Mouse (Mus musculus) midbrain, embryonic 10.5 days (tissue): Measurements from ENCODE around the gene Thoc2. TPM values are rescaled to one million over a fixed set of nuclear protein-coding genes. Genes with fewer than 3 reads are reported as not detected.

Experiments used
- DNase-seq: peaks from one replicate; pipeline ENCODE4 v3.0.0-alpha.2; 2017; ENCODE audit warnings: low spot score
- H3K27ac ChIP-seq: fragments of 300-500 bp; sonication (generic); replicated peaks from 2 replicates; pipeline ENCODE4 v1.5.1; 2016; ENCODE audit warnings: mild to moderate bottlenecking
- H3K27me3 ChIP-seq: fragments of 300-500 bp; sonication (generic); 2 replicates; pipeline ENCODE4 v1.6.1; 2016; ENCODE audit warnings: low read depth, mild to moderate bottlenecking; ENCODE audit not compliant: poor library complexity, severe bottlenecking
- H3K36me3 ChIP-seq: fragments of 300-500 bp; sonication (generic); 2 replicates; pipeline ENCODE4 v1.6.1; 2016; ENCODE audit warnings: mild to moderate bottlenecking, moderate library complexity
- H3K4me1 ChIP-seq: fragments of 300-500 bp; sonication (generic); 2 replicates; pipeline ENCODE4 v1.6.1; 2016
- H3K4me3 ChIP-seq: fragments of 300-500 bp; sonication (generic); 2 replicates; pipeline ENCODE4 v1.5.1; 2016; ENCODE audit warnings: mild to moderate bottlenecking, moderate library complexity
- H3K9me3 ChIP-seq: fragments of 300-500 bp; sonication (generic); replicated peaks from 2 replicates; pipeline ENCODE4 v1.6.1; 2016; ENCODE audit warnings: mild to moderate bottlenecking
- WGBS: fragments of 180-500 bp; shearing (Covaris S2); methylation state at CpG from one replicate; pipeline ENCODE4 v1.1.7; 2016; 5-methylcytosine and 5-hydroxymethylcytosine counted together
- microRNA-seq: library from miRNA; unstranded; fragments of <30 nt; microRNA quantifications from one replicate; pipeline ENCODE4, GENCODE M21; 2017
- polyA plus RNA-seq: library from polyadenylated mRNA; unstranded; fragments of >200 nt; fragmentation: Nextera tagmentation; extraction: Ambion mirVana; gene quantifications from 2 replicates; pipeline ENCODE4 v1.2.1, GENCODE M21; 2016

Gene Thoc2
- polyA plus RNA-seq, 1 experiment from 2014 or later: 79.9 TPM

DNA sequence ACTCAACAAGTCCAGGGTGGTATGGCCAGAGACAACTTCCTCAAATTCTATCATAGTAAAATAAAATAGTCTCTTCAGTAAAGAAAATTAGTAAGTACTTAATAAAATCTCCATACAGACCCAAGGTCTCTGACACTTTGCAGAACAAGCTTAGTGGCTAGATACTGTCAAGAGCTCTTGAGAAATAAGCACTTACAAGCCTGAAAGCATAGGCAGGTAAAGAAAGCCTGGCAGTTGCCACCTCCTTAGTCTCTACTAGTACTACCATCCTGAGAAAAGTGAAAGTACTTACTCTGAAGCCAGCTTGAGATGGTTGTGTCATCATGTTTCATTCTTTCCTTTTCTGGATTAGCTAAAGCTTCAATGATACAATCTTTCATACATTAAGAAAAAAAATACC lies 82.7 kb downstream of the Thoc2 start:
- peaks cover 28% of the 10 kb centered on the region for H3K36me3 ChIP-seq
- H3K27me3 ChIP-seq: no peaks in the 10 kb centered on the region
- H3K4me3 ChIP-seq: no peak overlapping the region
- no peaks in the 10 kb centered on the region for H3K9me3 ChIP-seq
- H3K27ac ChIP-seq: no peak overlapping the region
- DNase-seq: no peak
- no peaks in the 10 kb centered on the region for H3K4me1 ChIP-seq

DNA sequence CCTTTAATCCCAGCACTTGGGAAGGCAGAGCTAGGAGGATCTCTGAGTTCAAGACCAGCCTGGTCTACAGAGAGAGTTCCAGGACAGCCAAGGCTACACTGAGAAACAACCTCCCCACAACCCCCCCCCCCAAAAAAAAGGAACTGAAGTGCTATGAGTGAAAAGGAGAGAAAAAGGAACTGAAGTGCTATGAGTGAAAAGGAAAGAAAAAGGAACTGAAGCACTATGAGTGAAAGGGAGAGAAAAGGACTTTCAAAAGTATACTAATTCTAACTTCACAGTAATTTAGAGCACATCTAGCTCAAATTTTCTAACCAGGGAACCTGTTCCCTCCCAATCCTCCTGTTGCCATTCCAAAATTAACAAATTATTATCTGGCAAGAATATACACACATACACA lies 114.9 kb downstream of the Thoc2 start:
- H3K4me3 ChIP-seq: no peak overlapping the region
- H3K9me3 ChIP-seq: no peaks in the 10 kb centered on the region
- H3K27me3 ChIP-seq: no peaks in the 10 kb centered on the region
- H3K27ac ChIP-seq: no peak overlapping the region
- H3K4me1 ChIP-seq: no peaks in the 10 kb centered on the region
- H3K36me3 ChIP-seq: peaks cover 8% of the 10 kb centered on the region; the same call in 1 of the 2 replicates
- DNase-seq: no peak

DNA sequence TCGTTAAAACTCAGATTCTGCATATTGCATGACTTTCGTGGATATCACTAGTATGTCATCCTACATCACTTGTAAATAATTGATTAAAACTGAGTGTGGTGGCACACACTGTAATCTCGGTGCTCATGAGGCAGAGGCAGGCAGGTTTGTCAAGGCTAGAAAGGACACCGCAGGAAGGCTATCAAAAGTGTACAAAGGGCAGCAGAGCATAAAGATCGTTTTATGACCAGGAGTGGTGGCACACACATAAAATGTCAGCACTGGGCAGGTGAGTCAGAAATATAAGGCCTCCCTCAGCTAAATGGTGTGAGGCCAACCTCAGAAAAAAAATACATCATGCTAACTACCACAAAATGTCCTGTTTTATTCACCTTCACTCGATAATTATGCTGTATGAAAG lies 127.2 kb downstream of the Thoc2 start:
- no peak overlapping the region for H3K4me3 ChIP-seq
- no peak overlapping the region for H3K27ac ChIP-seq
- H3K36me3 ChIP-seq: peaks cover 6% of the 10 kb centered on the region; the same call in 1 of the 2 replicates
- DNase-seq: no peak
- no peaks in the 10 kb centered on the region for H3K27me3 ChIP-seq
- no peaks in the 10 kb centered on the region for H3K9me3 ChIP-seq
- no peaks in the 10 kb centered on the region for H3K4me1 ChIP-seq
- 91% methylated on average over 6 of the region's 6 CpGs for WGBS

Small RNA genes within 50 kb of the gene (microRNA-seq; reads per million reads assigned to microRNA genes)
- not detected for gene Gm44490

Other genes starting within 250 kb of the Thoc2 start
- 11.2 and 12.0 TPM in 2 replicates for gene Xiap, start 139.0 kb upstream of the Thoc2 start, polyA plus RNA-seq
- gene Stag2, start 228.6 kb upstream of the Thoc2 start, polyA plus RNA-seq: 40.2 and 46.9 TPM in 2 replicates